Mouse (Mus musculus) megakaryocyte progenitor cell, adult 5-6 weeks (primary cell): ENCODE measurements around the gene Plch2. TPM values are rescaled to one million over a fixed set of nuclear protein-coding genes. Genes with fewer than 3 reads are reported as not detected.

Source experiments
- ATAC-seq: replicated peaks from 2 replicates; pipeline ENCODE4 v1.8.0; 2016; ENCODE audit warnings: mild to moderate bottlenecking, moderate TSS enrichment, inconsistent platforms; ENCODE audit not compliant: poor library complexity
- total RNA-seq, 2 experiments: library from RNA; stranded (forward) in 1 of 2; stranded (reverse) in 1 of 2; fragments of 157-497, 149-512 nt in 1 of 2; fragments of 200-1000 nt in 1 of 2; gene quantifications; 2 replicates each; pipeline versions ENCODE4 v1.2.3 to v1.2.4; 2015 to 2017

Gene Plch2
- total RNA-seq, 2 experiments from 2014 or later = not detected

- peak; percentile 30 for ATAC-seq
These were observed 94.7 kb downstream of the Plch2 start for GRCm38 (mm10) chr4:154961911-154962310.

GRCm38 (mm10) chr4:154961226-154961738, 95.3 kb downstream of the Plch2 start:
- ATAC-seq = peak; percentile 20; the same call in 1 of the 2 replicates

GRCm38 (mm10) chr4:154960690-154961225, 95.8 kb downstream of the Plch2 start, which contains the start of gene Hes5:
Gene Hes5 (plus strand): TSS chr4:154960923.
- no peak for ATAC-seq

- ATAC-seq = no peak
These were observed 96.4 kb downstream of the Plch2 start for GRCm38 (mm10) chr4:154960021-154960689.

DNA sequence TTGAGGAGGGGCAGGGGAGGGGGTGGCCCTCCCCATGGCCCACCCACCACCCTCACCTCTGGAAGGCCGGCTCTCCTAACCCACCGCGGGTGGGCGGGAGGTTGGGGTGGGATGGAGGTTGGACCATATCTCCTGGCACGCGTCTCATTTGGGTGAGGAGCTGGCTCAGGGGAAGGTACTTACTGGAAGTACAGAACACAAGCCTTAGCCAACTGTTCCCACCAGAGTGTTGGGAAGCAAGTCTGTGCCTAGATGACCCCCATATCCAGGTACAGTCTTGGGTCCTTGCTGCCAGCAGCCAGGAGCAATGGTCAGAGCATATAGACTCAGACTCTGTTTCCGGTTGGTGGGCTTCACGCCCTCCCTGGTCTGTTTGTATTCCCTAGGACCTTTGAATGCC, 98.0 kb downstream of the Plch2 start:
- no peak for ATAC-seq

GRCm38 (mm10) chr4:154958171-154958570, 98.4 kb downstream of the Plch2 start:
- no peak for ATAC-seq

GRCm38 (mm10) chr4:154957289-154957993, 99.1 kb downstream of the Plch2 start:
- no peak for ATAC-seq

- ATAC-seq = no peak
These were observed 100.0 kb downstream of the Plch2 start for GRCm38 (mm10) chr4:154956604-154957003.

GRCm38 (mm10) chr4:154952461-154953241, 103.9 kb downstream of the Plch2 start:
- no peak for ATAC-seq

DNA sequence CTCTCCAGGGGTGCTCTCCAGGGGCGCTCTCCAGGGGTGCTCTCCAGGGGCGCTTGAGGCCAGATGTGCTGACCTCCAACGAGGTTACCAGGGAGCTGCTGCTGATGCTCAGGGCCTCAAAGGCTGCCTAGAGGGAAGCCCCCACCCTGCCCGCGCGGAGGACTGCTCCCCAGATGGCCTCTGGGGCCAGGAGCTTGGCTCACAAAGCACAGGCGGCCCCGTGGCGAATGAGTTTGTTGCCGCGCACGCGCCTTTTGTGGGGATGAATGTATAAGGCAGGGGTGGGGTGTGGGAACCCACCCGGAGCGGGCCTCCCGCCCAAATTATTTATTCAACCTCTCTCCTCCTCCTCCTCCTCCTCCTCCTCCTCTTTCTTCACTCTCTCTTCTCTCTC, 107.0 kb downstream of the Plch2 start:
- no peak for ATAC-seq

DNA sequence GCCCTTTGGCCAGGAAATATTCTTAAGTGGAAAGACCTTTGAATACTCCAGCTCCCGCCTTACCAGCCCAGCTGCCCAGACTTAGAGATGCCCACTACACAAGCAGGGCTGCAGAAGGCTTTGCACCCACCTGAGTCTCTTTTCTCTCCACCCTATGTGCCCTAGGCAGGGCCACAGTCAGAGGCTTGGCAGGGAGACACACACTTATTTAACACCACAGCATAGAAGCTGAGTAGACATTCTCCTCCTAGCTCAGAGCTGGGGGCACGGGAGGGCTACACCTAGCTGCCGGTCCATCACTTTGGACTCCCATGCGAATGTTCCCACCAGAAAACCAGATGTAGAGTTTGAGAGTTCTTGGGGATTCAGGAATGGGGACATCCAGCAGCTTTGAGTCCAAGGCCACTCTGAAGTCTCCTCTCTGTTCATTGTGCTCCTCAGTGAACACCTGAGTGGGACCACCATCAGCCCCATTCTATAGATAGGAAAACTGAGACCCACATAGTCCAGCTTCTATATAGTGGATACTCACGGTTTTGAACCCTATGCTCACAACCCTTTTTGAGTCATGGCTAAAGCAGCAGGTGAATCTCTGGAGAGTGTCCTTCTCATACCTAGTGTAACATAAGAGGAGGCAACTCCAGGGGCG, 107.5 kb downstream of the Plch2 start:
- ATAC-seq = no peak

DNA sequence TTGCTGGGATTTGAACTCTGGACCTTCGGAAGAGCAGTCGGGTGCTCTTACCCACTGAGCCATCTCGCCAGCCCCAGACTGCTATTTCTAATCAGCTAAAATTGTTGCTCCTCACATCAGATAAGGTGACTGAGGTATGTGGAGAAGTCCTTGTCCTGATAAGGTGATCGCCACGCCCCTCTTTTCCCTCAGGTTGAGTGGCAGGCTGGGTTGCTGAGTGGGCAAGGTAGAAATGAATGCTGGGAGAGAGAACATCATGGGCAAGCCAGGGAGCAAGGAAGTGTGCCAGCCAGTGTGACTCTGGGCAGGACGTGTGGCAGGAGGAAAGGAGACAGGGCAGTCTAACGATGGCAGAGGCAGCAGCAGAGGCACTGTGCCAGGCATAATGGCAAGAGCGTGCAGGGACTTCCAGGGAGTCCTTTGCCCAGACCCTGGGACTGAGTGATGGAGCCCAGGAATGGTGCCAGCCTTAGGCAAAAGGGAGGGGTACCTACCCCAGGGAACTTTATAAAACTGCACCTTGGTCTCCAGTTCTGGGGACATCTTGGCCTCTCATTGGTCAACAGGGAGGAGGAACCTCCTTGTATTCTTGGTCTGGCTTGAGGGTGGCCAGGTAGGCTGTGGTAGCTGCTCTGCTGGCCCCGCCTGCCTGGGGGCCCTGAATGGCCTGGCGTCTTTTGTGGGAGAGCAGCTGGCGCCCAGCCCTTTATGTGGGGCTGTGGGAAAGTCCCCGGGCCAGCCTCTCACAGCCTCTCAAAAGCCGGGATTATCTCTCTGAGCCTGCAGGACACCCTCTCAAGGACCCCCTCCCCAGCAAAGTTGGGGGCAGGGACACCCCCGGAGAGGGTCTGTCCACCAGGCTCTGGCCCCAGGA, 108.3 kb downstream of the Plch2 start:
- no peak for ATAC-seq

GRCm38 (mm10) chr4:154946319-154946718, 110.3 kb downstream of the Plch2 start:
- ATAC-seq = peak; percentile 45

GRCm38 (mm10) chr4:154944121-154944590, 112.4 kb downstream of the Plch2 start:
- ATAC-seq = peak; percentile 96

DNA sequence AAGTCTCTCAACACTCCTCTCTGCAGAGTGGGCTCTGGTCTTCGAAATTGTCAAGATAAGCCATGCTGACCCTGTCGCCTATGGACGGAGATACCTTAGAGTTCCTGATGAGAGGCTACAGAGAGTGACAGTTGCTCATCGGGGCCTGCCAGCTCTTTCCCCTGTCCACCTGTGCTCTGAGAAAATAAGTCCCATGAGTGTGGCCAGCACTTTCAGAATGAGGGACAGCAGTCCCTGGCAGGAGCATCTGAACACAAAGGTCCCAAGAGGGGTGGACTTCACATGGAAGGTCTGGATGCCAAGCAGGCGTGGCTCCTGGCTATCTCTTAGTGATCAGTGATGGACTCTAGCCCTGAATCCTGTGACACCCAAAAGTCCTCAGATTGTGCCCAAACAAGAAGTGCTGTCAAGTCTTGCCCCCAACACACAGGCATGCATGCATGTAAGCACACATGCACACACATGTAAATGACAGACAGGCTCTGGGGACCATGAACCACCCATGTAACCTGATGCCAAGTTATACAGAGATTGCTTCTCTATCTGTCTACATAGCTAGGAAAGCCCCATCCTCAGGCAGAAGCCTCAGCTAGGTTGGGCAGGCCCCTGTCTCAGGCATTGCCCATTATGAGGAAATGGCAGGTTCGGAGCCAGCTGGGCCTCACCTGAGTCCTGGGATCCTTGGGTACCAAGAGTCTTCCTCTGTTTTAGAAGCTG, 113.1 kb downstream of the Plch2 start:
- ATAC-seq = no peak

DNA sequence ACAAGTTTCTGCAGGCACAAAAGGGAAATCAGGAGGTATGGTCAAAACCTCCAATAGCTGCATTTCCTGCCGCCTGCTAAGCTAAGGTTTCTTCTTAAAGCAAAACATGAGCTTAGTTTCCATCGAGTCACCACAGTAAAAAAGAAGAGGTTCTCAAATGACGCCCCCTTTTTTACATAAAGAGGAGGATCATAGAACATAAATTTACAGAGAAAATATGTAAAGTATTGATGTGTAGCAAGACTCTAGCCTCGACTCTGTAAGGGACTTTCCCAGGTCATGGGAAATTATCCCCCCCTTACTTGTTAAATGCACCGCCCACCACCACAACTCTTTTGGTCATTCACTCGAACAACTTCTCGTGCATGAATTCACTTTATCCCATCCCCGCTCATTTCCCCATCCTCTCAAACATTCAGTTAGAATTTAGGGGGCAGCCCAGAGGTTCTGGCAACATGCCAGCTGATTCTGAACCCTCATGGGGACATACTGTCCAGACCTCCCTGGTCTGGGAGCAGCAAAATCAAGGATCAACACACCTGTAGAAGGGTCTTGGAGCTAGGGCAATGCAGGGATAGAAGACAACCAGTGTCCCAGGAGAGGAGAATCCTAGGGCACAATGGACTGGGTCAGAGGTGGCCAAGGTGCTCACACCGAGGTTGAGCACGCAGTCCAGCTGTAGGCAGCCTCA, 113.8 kb downstream of the Plch2 start:
- ATAC-seq = no peak

DNA sequence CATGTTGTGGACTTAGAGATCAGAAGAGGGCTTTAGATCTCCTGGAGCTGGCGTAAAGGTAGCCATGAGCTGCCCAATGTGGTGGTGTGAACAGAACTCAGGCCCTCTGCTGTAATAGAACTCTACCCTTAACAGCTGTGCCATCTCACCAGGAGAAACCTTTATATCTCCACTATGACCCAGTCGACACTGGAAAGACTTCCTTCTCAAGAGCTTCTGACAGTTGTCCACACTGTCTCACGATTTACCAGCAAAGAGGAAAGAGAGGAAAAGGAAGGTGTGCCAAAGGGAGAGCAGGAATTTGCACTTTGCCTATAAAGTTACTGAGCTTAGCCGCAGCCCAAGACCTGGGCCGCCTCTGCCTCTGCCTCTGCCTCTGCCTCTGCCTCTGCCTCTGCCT, 114.8 kb downstream of the Plch2 start:
- ATAC-seq = no peak

DNA sequence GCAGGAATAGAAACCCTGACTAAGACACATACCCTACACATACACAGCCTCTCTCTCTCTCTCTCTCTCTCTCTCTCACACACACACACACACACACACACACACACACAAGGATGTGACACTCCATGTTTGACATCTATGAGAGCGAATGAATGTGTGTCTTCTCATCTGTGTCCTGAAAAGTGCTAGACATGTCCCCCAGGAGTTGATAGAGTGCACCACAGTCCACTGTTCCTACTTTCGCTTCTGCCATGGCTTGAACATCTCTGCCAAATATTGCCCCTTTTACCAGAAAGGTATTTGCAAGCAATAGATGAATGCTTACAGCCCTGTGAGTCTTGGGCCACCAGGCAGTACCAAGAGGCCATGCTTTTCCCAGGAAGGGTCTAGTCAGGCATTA, 116.4 kb downstream of the Plch2 start:
- ATAC-seq = no peak
